In genomic region chr9:44119011-44119410, GRCm38 (mm10) we compare ENCODE assay signal across 9 mouse cellular contexts. TPM values are rescaled to one million over a fixed set of nuclear protein-coding genes. Genes with fewer than 3 reads are reported as not detected.
DNase-seq lines count a peak whose midpoint lies in the region; ATAC-seq and TF ChIP-seq lines count a peak whose summit lies in the region.
"Had no signal": no experiment of that assay in that cellular context is flagged by ENCODE, and none has a peak within 500 bp of the region (broad histone marks: within the 10 kb centered on the region; RNA-seq: fewer than 3 reads in every experiment).

No protein-coding gene starts in this region.

- no peaks in the 10 kb centered on the region for H3K27me3 ChIP-seq in forebrain, postnatal 0 days (ENCODE audit: insufficient read depth, low read length)
- H3K27me3 ChIP-seq in forebrain, embryonic 10.5 days (ENCODE audit: poor library complexity, severe bottlenecking), result no peaks in the 10 kb centered on the region
- no peaks in the 10 kb centered on the region for H3K27me3 ChIP-seq in thymus, adult 2 months (ENCODE audit: control insufficient read depth, insufficient read depth, low read length)
- no peaks in the 10 kb centered on the region for H3K27me3 ChIP-seq in lung, postnatal 0 days (replicated peaks; ENCODE audit: insufficient read depth, low read length)
- H3K27me3 ChIP-seq in neural tube, embryonic 15.5 days (replicated peaks), result no peaks in the 10 kb centered on the region

- no peak for TF ChIP-seq POLR2A in thymus, adult 2 months (IDR thresholded peaks at IDR 0.05; ENCODE audit: control insufficient read depth, extremely low read depth, insufficient read depth, low read length, poor library complexity)

- H3K9me3 ChIP-seq in forebrain, postnatal 0 days (ENCODE audit: low read length), result no peaks in the 10 kb centered on the region
- H3K9me3 ChIP-seq in forebrain, embryonic 10.5 days, result no peaks in the 10 kb centered on the region
- no peaks in the 10 kb centered on the region for H3K9me3 ChIP-seq in lung, postnatal 0 days (ENCODE audit: low read length)
- H3K9me3 ChIP-seq in neural tube, embryonic 15.5 days (replicated peaks), result no peaks in the 10 kb centered on the region

- ATAC-seq in forebrain, postnatal 0 days, result no peak
- ATAC-seq in lung, postnatal 0 days, result no peak
- no peak for ATAC-seq in inflammation-experienced regulatory T-cells, adult 6 months
- ATAC-seq in neural tube, embryonic 15.5 days (ENCODE audit: low FRiP score), result no peak

- no peak overlapping the region for H3K9ac ChIP-seq in forebrain, postnatal 0 days
- no peak overlapping the region for H3K9ac ChIP-seq in lung, postnatal 0 days (replicated peaks; ENCODE audit: low read depth)
- no peak overlapping the region for H3K9ac ChIP-seq in neural tube, embryonic 15.5 days (replicated peaks)

- no peaks in the 10 kb centered on the region for H3K36me3 ChIP-seq in forebrain, postnatal 0 days (ENCODE audit: insufficient read depth)
- H3K36me3 ChIP-seq in forebrain, embryonic 10.5 days (replicated peaks), result no peaks in the 10 kb centered on the region
- H3K36me3 ChIP-seq in thymus, adult 2 months (ENCODE audit: control insufficient read depth, insufficient read depth, low read length), result no peaks in the 10 kb centered on the region
- H3K36me3 ChIP-seq in lung, postnatal 0 days (ENCODE audit: insufficient read depth, low read length), result no peaks in the 10 kb centered on the region
- H3K36me3 ChIP-seq in neural tube, embryonic 15.5 days, result no peaks in the 10 kb centered on the region

- peak; percentile 53 for TF ChIP-seq CTCF in forebrain, postnatal 0 days (IDR thresholded peaks at IDR 0.05; ENCODE audit: low read depth)
- peak; percentile 82; the same call in 1 of the 2 replicates for TF ChIP-seq CTCF in thymus, adult 2 months (IDR thresholded peaks at IDR 0.05; ENCODE audit: borderline replicate concordance, control insufficient read depth, extremely low read depth, insufficient read depth, low read length, poor library complexity)
- TF ChIP-seq CTCF in lung, postnatal 0 days (IDR thresholded peaks at IDR 0.05), result peak; percentile 70

- no peak overlapping the region for H3K4me2 ChIP-seq in forebrain, postnatal 0 days (ENCODE audit: low read depth)
- no peak overlapping the region for H3K4me2 ChIP-seq in lung, postnatal 0 days (replicated peaks; ENCODE audit: low read depth, low read length)
- H3K4me2 ChIP-seq in neural tube, embryonic 15.5 days, result no peak overlapping the region

- no peaks in the 10 kb centered on the region; the same call in 1 of the 2 replicates for H3K4me1 ChIP-seq in forebrain, postnatal 0 days (ENCODE audit: insufficient read depth)
- 0 out of 2 replicates have a peak, but pooled peaks cover 3% of the 10 kb centered on the region for H3K4me1 ChIP-seq in forebrain, embryonic 10.5 days
- peaks cover 23% of the 10 kb centered on the region for H3K4me1 ChIP-seq in thymus, adult 2 months (replicated peaks; ENCODE audit: control insufficient read depth, insufficient read depth, low read length)
- H3K4me1 ChIP-seq in lung, postnatal 0 days (ENCODE audit: insufficient read depth, low read depth, low read length), result no peaks in the 10 kb centered on the region; the same call in 1 of the 2 replicates
- no peaks in the 10 kb centered on the region for H3K4me1 ChIP-seq in neural tube, embryonic 15.5 days

- no peak overlapping the region for H3K27ac ChIP-seq in forebrain, postnatal 0 days (ENCODE audit: low read depth, low read length)
- no peak overlapping the region for H3K27ac ChIP-seq in forebrain, embryonic 10.5 days
- H3K27ac ChIP-seq in thymus, adult 2 months (ENCODE audit: control insufficient read depth, insufficient read depth, low read length), result no peak overlapping the region
- H3K27ac ChIP-seq in lung, postnatal 0 days (ENCODE audit: low read length), result no peak overlapping the region
- H3K27ac ChIP-seq in neural tube, embryonic 15.5 days (replicated peaks), result no peak overlapping the region

- no peak overlapping the region for H3K4me3 ChIP-seq in forebrain, postnatal 0 days (ENCODE audit: low read depth, low read length)
- H3K4me3 ChIP-seq in forebrain, embryonic 10.5 days, result no peak overlapping the region
- H3K4me3 ChIP-seq in thymus, adult 2 months (ENCODE audit: control insufficient read depth, insufficient read depth, low read length), result no peak overlapping the region
- H3K4me3 ChIP-seq in lung, postnatal 0 days (ENCODE audit: low read depth, low read length), result no peak overlapping the region
- no peak overlapping the region for H3K4me3 ChIP-seq in neural tube, embryonic 15.5 days (replicated peaks)

- DNase-seq in forebrain, postnatal 0 days, result no peak
- no peak for DNase-seq in forebrain, embryonic 10.5 days (ENCODE audit: extremely low spot score, low spot score)
- peak; percentile 67 for DNase-seq in thymus, adult 2 months
- DNase-seq in thymus, adult 18-20 months, result no peak
- no peak for DNase-seq in lung, postnatal 0 days (ENCODE audit: low spot score)
- DNase-seq in layer of hippocampus, adult 9-10 months (ENCODE audit: low spot score), result no peak

- 52% methylated on average over 5 of the region's 5 CpGs for WGBS in forebrain, postnatal 0 days
- WGBS in forebrain, embryonic 10.5 days, result 51% methylated on average over 5 of the region's 5 CpGs
- WGBS in thymus, adult 2 months, result 59% methylated on average over 5 of the region's 5 CpGs
- WGBS in lung, postnatal 0 days, result 52% methylated on average over 5 of the region's 5 CpGs
- 47% methylated on average over 5 of the region's 5 CpGs for WGBS in neural tube, embryonic 15.5 days

- no peak for TF ChIP-seq EP300 in lung, postnatal 0 days (IDR thresholded peaks at IDR 0.05)

RNA-seq across cellular contexts. Expression of gene Rnf26, which starts 5.7 kb away (rescaled TPM):
- total RNA-seq in forebrain, postnatal 0 days (2014; rRNA removed), result 11.0 and 16.0 TPM in 2 replicates
- polyA plus RNA-seq in forebrain, postnatal 0 days (2015; fragmentation: Nextera tagmentation; extraction: Ambion mirVana), result 36.8 and 38.8 TPM in 2 replicates
- polyA plus RNA-seq in forebrain, embryonic 10.5 days (2016; fragmentation: Nextera tagmentation; extraction: Ambion mirVana), result 79.5 and 81.5 TPM in 2 replicates
- 72.3 and 119 TPM in 2 replicates for polyA plus RNA-seq in thymus, adult 2 months (2012; rRNA removed)
- polyA plus RNA-seq in lung, postnatal 0 days (2015; fragmentation: Nextera tagmentation; extraction: Ambion mirVana), result 18.8 and 19.0 TPM in 2 replicates
- polyA plus RNA-seq in inflammation-experienced regulatory T-cells, adult 6 months (2017; shearing (Covaris generic)), result 1 to 10 TPM; 3.9 to 8.2 (median 6.0) TPM
- 33.7 and 42.5 TPM in 2 replicates for polyA plus RNA-seq in neural tube, embryonic 15.5 days (2015; fragmentation: Nextera tagmentation; extraction: Ambion mirVana)

RNA-seq across cellular contexts. Expression of gene Gm49380, which starts 5.7 kb away (rescaled TPM):
- 0.81 TPM in 1 of 2 replicates, not detected in the other for total RNA-seq in forebrain, postnatal 0 days (2014; rRNA removed)
- 0.11 TPM in 1 of 2 replicates, not detected in the other for polyA plus RNA-seq in forebrain, postnatal 0 days (2015; fragmentation: Nextera tagmentation; extraction: Ambion mirVana)
- polyA plus RNA-seq in forebrain, embryonic 10.5 days (2016; fragmentation: Nextera tagmentation; extraction: Ambion mirVana), result 0.06 and 0.36 TPM in 2 replicates
- not detected in 2 replicates for polyA plus RNA-seq in thymus, adult 2 months (2012; rRNA removed)
- polyA plus RNA-seq in lung, postnatal 0 days (2015; fragmentation: Nextera tagmentation; extraction: Ambion mirVana), result 0.29 and 0.30 TPM in 2 replicates
- polyA plus RNA-seq in inflammation-experienced regulatory T-cells, adult 6 months (2017; shearing (Covaris generic)), result not detected
- 0.15 and 0.58 TPM in 2 replicates for polyA plus RNA-seq in neural tube, embryonic 15.5 days (2015; fragmentation: Nextera tagmentation; extraction: Ambion mirVana)

RNA-seq across cellular contexts. Expression of gene C1qtnf5, which starts 12.0 kb away (rescaled TPM):
- total RNA-seq in forebrain, postnatal 0 days (2014; rRNA removed), result 17.3 and 18.4 TPM in 2 replicates
- polyA plus RNA-seq in forebrain, postnatal 0 days (2015; fragmentation: Nextera tagmentation; extraction: Ambion mirVana), result 8.7 and 9.3 TPM in 2 replicates
- not detected in 2 replicates for polyA plus RNA-seq in forebrain, embryonic 10.5 days (2016; fragmentation: Nextera tagmentation; extraction: Ambion mirVana)
- 3.4 and 5.0 TPM in 2 replicates for polyA plus RNA-seq in thymus, adult 2 months (2012; rRNA removed)
- polyA plus RNA-seq in lung, postnatal 0 days (2015; fragmentation: Nextera tagmentation; extraction: Ambion mirVana), result 9.8 and 10.3 TPM in 2 replicates
- not detected for polyA plus RNA-seq in inflammation-experienced regulatory T-cells, adult 6 months (2017; shearing (Covaris generic))
- 5.8 and 9.3 TPM in 2 replicates for polyA plus RNA-seq in neural tube, embryonic 15.5 days (2015; fragmentation: Nextera tagmentation; extraction: Ambion mirVana)

RNA-seq across cellular contexts. Expression of gene Mcam, which starts 15.3 kb away (rescaled TPM):
- total RNA-seq in forebrain, postnatal 0 days (2014; rRNA removed), result 12.2 and 21.1 TPM in 2 replicates
- polyA plus RNA-seq in forebrain, postnatal 0 days (2015; fragmentation: Nextera tagmentation; extraction: Ambion mirVana), result 5.0 and 6.0 TPM in 2 replicates
- polyA plus RNA-seq in forebrain, embryonic 10.5 days (2016; fragmentation: Nextera tagmentation; extraction: Ambion mirVana), result 10.1 and 11.4 TPM in 2 replicates
- polyA plus RNA-seq in thymus, adult 2 months (2012; rRNA removed), result 13.0 and 18.7 TPM in 2 replicates
- polyA plus RNA-seq in lung, postnatal 0 days (2015; fragmentation: Nextera tagmentation; extraction: Ambion mirVana), result 113 and 116 TPM in 2 replicates
- polyA plus RNA-seq in inflammation-experienced regulatory T-cells, adult 6 months (2017; shearing (Covaris generic)), result under 1 TPM in 1 of 3 experiments, not detected in 2; 0.69 TPM
- 17.3 and 22.6 TPM in 2 replicates for polyA plus RNA-seq in neural tube, embryonic 15.5 days (2015; fragmentation: Nextera tagmentation; extraction: Ambion mirVana)

RNA-seq across cellular contexts. Expression of gene Mfrp, which starts 17.5 kb away (rescaled TPM):
- total RNA-seq in forebrain, postnatal 0 days (2014; rRNA removed), result 0.67 and 1.2 TPM in 2 replicates
- polyA plus RNA-seq in forebrain, postnatal 0 days (2015; fragmentation: Nextera tagmentation; extraction: Ambion mirVana), result 0.08 and 0.13 TPM in 2 replicates
- polyA plus RNA-seq in forebrain, embryonic 10.5 days (2016; fragmentation: Nextera tagmentation; extraction: Ambion mirVana), result 0.15 and 0.26 TPM in 2 replicates
- 0.09 TPM in 1 of 2 replicates, not detected in the other for polyA plus RNA-seq in thymus, adult 2 months (2012; rRNA removed)
- polyA plus RNA-seq in lung, postnatal 0 days (2015; fragmentation: Nextera tagmentation; extraction: Ambion mirVana), result 0.08 TPM in 1 of 2 replicates, not detected in the other
- polyA plus RNA-seq in inflammation-experienced regulatory T-cells, adult 6 months (2017; shearing (Covaris generic)), result not detected
- polyA plus RNA-seq in neural tube, embryonic 15.5 days (2015; fragmentation: Nextera tagmentation; extraction: Ambion mirVana), result 0.08 and 0.28 TPM in 2 replicates
- polyA plus RNA-seq: heart, embryonic 14.5 days had no signal
